Mouse (Mus musculus) heart, embryonic 14.5 days (tissue): ENCODE results near the gene Phactr2. TPM values are rescaled to one million over a fixed set of nuclear protein-coding genes. Genes with fewer than 3 reads are reported as not detected.
A peak's percentile ranks its signal among the peaks of the same experiment; 100 is the strongest.

Source experiments
- ATAC-seq: fragments of 200-750 bp; cut with Nextera tagmentation; 2 replicates; pipeline ENCODE4 v1.8.0; 2017; ENCODE audit warnings: low read depth, moderate TSS enrichment; ENCODE audit not compliant: insufficient number of reproducible peaks, insufficient read depth, low FRiP score
- H3K27ac ChIP-seq, 2 experiments: fragments of 200-500 bp in 1 of 2; fragments of 300-500 bp in 1 of 2; sonication (generic) in 1 of 2; replicated peaks in 1 of 2; 2 replicates each; pipeline ENCODE4 v1.5.1; 2012 to 2014; ENCODE audit warnings: low read depth in 2 of 2, low read length in 2 of 2, control low read depth in 1 of 2, mild to moderate bottlenecking in 1 of 2, mixed read lengths in 1 of 2; ENCODE audit not compliant: control insufficient read depth in 1 of 2, insufficient read depth in 1 of 2
- H3K27me3 ChIP-seq: fragments of 300-500 bp; sonication (generic); 2 replicates; pipeline ENCODE4 v1.6.1; 2014; ENCODE audit warnings: mild to moderate bottlenecking, low read length, control low read depth; ENCODE audit not compliant: control insufficient read depth, insufficient read depth
- H3K36me3 ChIP-seq: fragments of 300-500 bp; sonication (generic); 2 replicates; pipeline ENCODE4 v1.6.1; 2014; ENCODE audit warnings: mild to moderate bottlenecking, control low read depth, low read length, mixed read lengths; ENCODE audit not compliant: control insufficient read depth, insufficient read depth
- H3K4me1 ChIP-seq, 2 experiments: fragments of 200-500 bp in 1 of 2; fragments of 300-500 bp in 1 of 2; sonication (generic) in 1 of 2; 2 replicates each; pipeline ENCODE4 v1.6.1; 2012 to 2014; ENCODE audit warnings: low read length in 2 of 2, control low read depth in 1 of 2, mixed read lengths in 1 of 2; ENCODE audit not compliant: control insufficient read depth in 2 of 2, insufficient read depth in 2 of 2
- H3K4me2 ChIP-seq: fragments of 300-500 bp; sonication (generic); 2 replicates; pipeline ENCODE4 v1.6.1; 2014; ENCODE audit warnings: mild to moderate bottlenecking, low read length
- H3K4me3 ChIP-seq, 2 experiments: fragments of 200-500 bp in 1 of 2; fragments of 300-500 bp in 1 of 2; sonication (generic) in 1 of 2; 2 replicates each; pipeline ENCODE4 v1.5.1; 2012 to 2014; ENCODE audit warnings: low read length in 2 of 2, mild to moderate bottlenecking in 2 of 2, control low read depth in 1 of 2, low read depth in 1 of 2, moderate library complexity in 1 of 2; ENCODE audit not compliant: control insufficient read depth in 1 of 2, insufficient read depth in 1 of 2
- H3K9ac ChIP-seq: fragments of 300-500 bp; sonication (generic); 2 replicates; pipeline ENCODE4 v1.6.1; 2014; ENCODE audit warnings: mild to moderate bottlenecking, low read length
- H3K9me3 ChIP-seq: fragments of 300-500 bp; sonication (generic); 2 replicates; pipeline ENCODE4 v1.6.1; 2016; ENCODE audit warnings: low read length, control low read depth; ENCODE audit not compliant: control insufficient read depth
- WGBS: fragments of 180-500 bp; shearing (Covaris S2); extraction: QIAGEN DNeasy Blood & Tissue Kit; methylation state at CpG from one replicate; pipeline ENCODE4 v1.1.7; 2014; 5-methylcytosine and 5-hydroxymethylcytosine counted together
- polyA plus RNA-seq: library from polyadenylated mRNA; unstranded; fragments of >200 nt; fragmentation: Nextera tagmentation; extraction: Ambion mirVana; gene quantifications from 2 replicates; pipeline ENCODE4 v1.2.1, GENCODE M21; 2014

Phactr2 gene
- polyA plus RNA-seq, 1 experiment from 2014 or later = 80.1 TPM

DNA sequence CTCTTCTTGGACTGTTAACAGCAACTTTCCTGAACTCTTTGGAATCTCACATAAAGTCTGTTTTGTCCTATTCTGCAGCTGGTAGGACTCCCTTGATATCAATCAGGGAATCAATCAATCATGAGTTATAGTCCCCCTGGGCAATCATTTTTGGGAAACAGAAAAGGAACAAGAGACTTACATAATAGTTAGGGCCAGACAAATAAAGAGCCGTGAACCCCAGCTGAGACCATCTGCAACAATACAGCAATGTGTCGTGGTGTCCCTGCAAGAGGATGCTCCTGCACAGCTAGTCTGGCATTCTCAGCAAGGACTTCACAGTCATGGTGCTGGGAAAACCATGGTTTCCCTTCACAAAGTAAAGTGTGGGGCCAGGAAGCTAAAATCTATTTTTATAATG, 182.2 kb downstream of the Phactr2 start:
- H3K9ac ChIP-seq = no peak overlapping the region
- H3K9me3 ChIP-seq = no peaks in the 10 kb centered on the region
- H3K4me2 ChIP-seq = no peak overlapping the region
- H3K27me3 ChIP-seq = no peaks in the 10 kb centered on the region
- H3K4me1 ChIP-seq = peaks cover 8% of the 10 kb centered on the region in 2 experiments; a peak in 3 of 4 replicates
- WGBS = 93% methylated on average over 2 of the region's 2 CpGs
- no peak overlapping the region for H3K27ac ChIP-seq
- no peak overlapping the region for H3K4me3 ChIP-seq
- H3K36me3 ChIP-seq = peaks cover 42% of the 10 kb centered on the region
- ATAC-seq = no peak

- Histone ChIP-seq H3K4me3 (no peak overlapping the region), H3K9ac (no peak overlapping the region), H3K4me1 (peaks cover 5 to 7% of the 10 kb centered on the region in 2 experiments; a peak in 2 of 4 replicates), H3K36me3 (peaks cover 64% of the 10 kb centered on the region), H3K27ac (no peak overlapping the region), H3K9me3 (no peaks in the 10 kb centered on the region), H3K4me2 (no peak overlapping the region), H3K27me3 (no peaks in the 10 kb centered on the region)
- no peak for ATAC-seq
- WGBS = 83% methylated on average over 8 of the region's 8 CpGs
Measured at GRCm38 (mm10) chr10:13289252-13289961, 184.8 kb downstream of the Phactr2 start.

DNA sequence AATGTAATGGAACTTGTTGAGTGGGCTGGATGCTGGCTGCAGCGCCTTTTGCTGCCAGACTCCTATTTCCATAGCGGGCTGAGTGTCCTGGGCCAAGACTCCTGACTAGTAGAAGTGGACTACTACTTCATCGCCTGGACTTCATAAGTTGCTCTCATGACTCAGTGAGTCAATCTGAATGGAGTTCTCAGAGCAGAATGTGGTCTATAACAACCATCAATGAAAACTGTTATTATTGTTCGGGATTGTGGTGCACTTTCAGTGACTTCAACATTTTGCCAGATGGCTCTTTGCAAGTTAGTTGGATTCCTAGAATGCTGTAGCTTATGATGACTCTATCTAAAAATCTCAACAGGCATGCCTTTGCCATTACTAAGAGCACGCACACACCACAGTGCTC, 185.9 kb downstream of the Phactr2 start:
- Histone ChIP-seq H3K27ac (no peak overlapping the region; a peak in 1 of 4 replicates), H3K9ac (no peak overlapping the region), H3K27me3 (no peaks in the 10 kb centered on the region), H3K9me3 (no peaks in the 10 kb centered on the region), H3K4me1 (peaks cover 7 to 18% of the 10 kb centered on the region in 2 experiments), H3K4me2 (no peak overlapping the region), H3K36me3 (peaks cover 64% of the 10 kb centered on the region), H3K4me3 (no peak overlapping the region)
- ATAC-seq = no peak
- 72% methylated on average over 5 of the region's 5 CpGs for WGBS

DNA sequence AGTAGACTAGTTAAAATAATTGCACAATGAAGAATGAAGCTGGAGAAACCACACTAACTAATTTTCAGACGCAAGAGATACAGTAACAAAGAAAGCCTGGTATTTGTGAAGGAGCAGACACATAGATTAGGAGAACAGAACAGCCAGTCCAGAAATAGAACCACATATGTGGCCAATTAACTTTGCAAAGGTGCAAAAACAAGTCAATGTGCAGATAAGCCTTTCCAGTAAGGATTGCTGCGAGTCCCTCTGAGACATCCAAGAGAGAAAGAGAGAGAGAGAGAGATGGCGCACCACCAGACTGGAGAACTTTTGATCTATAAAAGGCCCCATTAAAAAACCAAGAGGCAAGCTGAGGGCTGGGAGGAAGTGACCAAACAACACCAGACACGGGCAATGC, 190.8 kb downstream of the Phactr2 start:
- no peak for ATAC-seq
- no peak overlapping the region for H3K4me3 ChIP-seq
- WGBS = 8% methylated on average over 4 of the region's 4 CpGs
- peak overlapping the region; percentile 41 for H3K4me2 ChIP-seq
- peaks cover 9 to 28% of the 10 kb centered on the region in 2 experiments for H3K4me1 ChIP-seq
- H3K9me3 ChIP-seq = no peaks in the 10 kb centered on the region
- no peak overlapping the region for H3K9ac ChIP-seq
- H3K27me3 ChIP-seq = no peaks in the 10 kb centered on the region
- peaks cover 49% of the 10 kb centered on the region for H3K36me3 ChIP-seq
- peak overlapping the region; percentile 73 to 84 for H3K27ac ChIP-seq

GRCm38 (mm10) chr10:13280298-13280853, 193.8 kb downstream of the Phactr2 start:
- H3K4me3 ChIP-seq = no peak overlapping the region
- H3K27ac ChIP-seq = peak overlapping the region; percentile 76 to 87
- H3K4me2 ChIP-seq = peak overlapping the region; percentile 0; the same call in 1 of the 2 replicates
- H3K36me3 ChIP-seq = peaks cover 26% of the 10 kb centered on the region
- ATAC-seq = peak; percentile 84
- H3K4me1 ChIP-seq = peaks cover 9 to 48% of the 10 kb centered on the region in 2 experiments
- 22% methylated on average over 6 of the region's 6 CpGs for WGBS
- no peak overlapping the region for H3K9ac ChIP-seq
- no peaks in the 10 kb centered on the region for H3K27me3 ChIP-seq
- no peaks in the 10 kb centered on the region for H3K9me3 ChIP-seq

- no peak for ATAC-seq
- 77% methylated on average over 5 of the region's 5 CpGs for WGBS
- Histone ChIP-seq H3K9me3 (no peaks in the 10 kb centered on the region), H3K36me3 (peaks cover 16% of the 10 kb centered on the region), H3K27me3 (no peaks in the 10 kb centered on the region), H3K4me1 (peaks cover 9 to 56% of the 10 kb centered on the region in 2 experiments; a peak in 3 of 4 replicates), H3K27ac (no peak overlapping the region), H3K9ac (no peak overlapping the region), H3K4me3 (no peak overlapping the region), H3K4me2 (no peak overlapping the region)
Measured at GRCm38 (mm10) chr10:13276298-13276697, 197.9 kb downstream of the Phactr2 start.

DNA sequence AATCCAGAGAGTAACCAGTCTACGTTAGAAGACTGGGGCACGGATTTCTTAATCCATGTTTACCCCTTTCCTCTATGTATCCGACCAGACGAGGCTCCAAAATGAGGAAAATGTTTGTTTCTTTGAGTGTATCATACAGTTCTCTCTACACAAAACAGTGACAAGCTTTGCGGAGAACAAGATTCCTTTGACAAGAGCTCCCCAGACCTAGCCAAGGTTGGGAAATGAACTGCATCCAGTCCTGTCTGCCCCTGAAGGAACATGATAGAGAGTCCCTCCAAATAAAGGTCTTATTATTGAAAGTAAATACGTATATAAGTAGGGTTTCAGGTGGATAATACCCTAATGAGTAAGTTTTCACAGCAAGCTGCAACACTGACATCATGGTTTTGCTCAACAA, 199.1 kb downstream of the Phactr2 start:
- WGBS = 27% methylated on average over 6 of the region's 6 CpGs
- Histone ChIP-seq H3K9ac (no peak overlapping the region), H3K27me3 (no peaks in the 10 kb centered on the region), H3K4me3 (no peak overlapping the region), H3K4me1 (peaks cover 9 to 49% of the 10 kb centered on the region in 2 experiments; a peak in 3 of 4 replicates), H3K9me3 (no peaks in the 10 kb centered on the region), H3K27ac (peak overlapping the region; percentile 78 to 87), H3K4me2 (peak overlapping the region; percentile 16; the same call in 1 of the 2 replicates), H3K36me3 (peaks cover 24% of the 10 kb centered on the region)
- ATAC-seq = no peak
